Mouse (Mus musculus) erythroblast, embryonic 14.5 days (primary cell): ENCODE measurements around the gene Dnah3.

Experiments used
- GATA1 ChIP-seq: IDR thresholded peaks from 2 replicates; pipeline ENCODE4 v1.6.1; 2012; ENCODE audit warnings: low read length, inconsistent platforms, mixed read lengths
- TAL1 ChIP-seq: IDR thresholded peaks from 3 replicates; pipeline ENCODE4 v1.6.1; 2012; ENCODE audit warnings: low read length, inconsistent platforms, mixed read lengths

DNA sequence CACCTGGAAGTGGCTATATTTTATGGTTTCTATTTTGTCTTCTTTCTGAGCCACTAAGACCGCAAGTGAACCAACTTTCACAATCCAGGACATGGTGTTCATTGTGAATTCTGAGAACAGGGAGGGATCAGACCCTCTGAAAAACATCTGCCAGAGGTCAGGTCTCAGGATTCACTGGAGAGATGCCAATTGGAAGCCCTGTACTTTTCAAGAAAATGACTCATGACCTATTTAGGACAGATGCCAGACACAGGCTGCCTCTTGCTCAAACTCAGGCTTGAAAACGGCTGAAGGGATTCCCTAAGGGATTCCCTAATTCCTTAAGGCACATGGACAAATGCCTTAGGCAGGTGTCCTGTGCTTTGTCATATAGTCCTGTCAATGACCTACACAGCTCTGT, 134.0 kb downstream of the Dnah3 start:
- TF ChIP-seq GATA1 (no peak), TAL1 (no peak)
